Mouse (Mus musculus): Measurements from ENCODE around the gene 4930555G01Rik. TPM values are rescaled to one million over a fixed set of nuclear protein-coding genes. Genes with fewer than 3 reads are reported as not detected.
A peak's percentile ranks its signal among the peaks of the same experiment; 100 is the strongest.
"Not testable (repeated sequence)": the region's sequence is repeated elsewhere in the genome, so short reads cannot be mapped to it uniquely, and the experiment has no call there.

4930555G01Rik gene
- not detected in 2 replicates for polyA plus RNA-seq (2014; fragmentation: Nextera tagmentation; extraction: Ambion mirVana)

DNA sequence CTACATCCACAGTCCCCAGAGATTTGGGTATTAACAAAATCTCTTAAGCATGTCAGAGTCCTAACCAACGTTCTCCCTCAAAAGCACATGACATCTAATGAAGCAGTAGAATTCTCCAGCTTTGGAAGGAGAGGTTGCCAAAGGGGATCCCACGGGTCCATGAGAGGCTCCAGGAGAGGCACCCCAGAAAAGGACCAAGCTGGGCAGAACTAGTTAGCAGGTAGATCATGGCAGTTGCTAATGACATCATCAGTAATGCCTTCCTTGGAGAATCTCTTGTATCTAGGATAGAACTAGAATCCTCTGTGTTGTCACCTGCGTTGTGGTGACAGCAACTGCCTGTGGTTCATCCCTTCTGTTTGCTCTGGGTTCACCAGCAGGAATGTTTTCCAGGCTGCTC is at the start of gene 4930555G01Rik:
Gene 4930555G01Rik, plus strand, starts transcription at position 301 of the 400 bp plus-strand sequence.
- not testable (repeated sequence) for H3K4me2 ChIP-seq (ENCODE audit: low read depth, low read length, severe bottlenecking); H3K36me3 ChIP-seq (ENCODE audit: control insufficient read depth, insufficient read depth, low read length); H3K27ac ChIP-seq (ENCODE audit: low read depth, low read length); H3K4me1 ChIP-seq (replicated peaks; ENCODE audit: control insufficient read depth, insufficient read depth, low read length); H3K9me3 ChIP-seq (ENCODE audit: control insufficient read depth, low read length); ATAC-seq (replicated peaks; ENCODE audit: low FRiP score); H3K27me3 ChIP-seq (ENCODE audit: control insufficient read depth, insufficient read depth, low read length); DNase-seq (ENCODE audit: low spot score); H3K4me3 ChIP-seq (ENCODE audit: low read depth, low read length); H3K9ac ChIP-seq (ENCODE audit: low read length)
- WGBS, result no CpG with 5 or more reads among the region's 3 CpGs

DNA sequence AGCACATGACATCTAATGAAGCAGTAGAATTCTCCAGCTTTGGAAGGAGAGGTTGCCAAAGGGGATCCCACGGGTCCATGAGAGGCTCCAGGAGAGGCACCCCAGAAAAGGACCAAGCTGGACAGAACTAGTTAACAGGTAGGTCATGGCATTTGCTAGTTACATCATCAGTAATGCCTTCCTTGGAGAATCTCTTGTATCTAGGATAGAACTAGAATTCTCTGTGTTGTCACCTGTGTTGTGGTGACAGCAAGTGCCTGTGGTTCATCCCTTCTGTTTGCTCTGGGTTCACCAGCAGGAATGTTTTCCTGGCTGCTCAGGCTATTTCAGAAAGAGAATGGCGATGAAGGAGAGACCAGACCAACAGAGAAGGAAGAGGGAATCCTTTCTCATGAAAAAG is 34.8 kb upstream of the 4930555G01Rik start, which contains the start of gene Gm3298:
Gene Gm3298, plus strand, starts transcription at position 301 of the 400 bp plus-strand sequence.
- WGBS, result 88% methylated on average over 1 of the region's 2 CpGs
- not testable (repeated sequence) for ATAC-seq (replicated peaks; ENCODE audit: low FRiP score)

GRCm38 (mm10) chr14:5070611-5071490 is 20.4 kb downstream of the 4930555G01Rik start, which contains the start of gene Gm8281:
Gm8281 (plus strand) TSS chr14:5071040.
- H3K9me3 ChIP-seq (ENCODE audit: control insufficient read depth, low read length); H3K27me3 ChIP-seq (ENCODE audit: control insufficient read depth, insufficient read depth, low read length); H3K27ac ChIP-seq (ENCODE audit: low read depth, low read length); ATAC-seq (replicated peaks; ENCODE audit: low FRiP score); H3K4me1 ChIP-seq (replicated peaks; ENCODE audit: control insufficient read depth, insufficient read depth, low read length); H3K36me3 ChIP-seq (ENCODE audit: control insufficient read depth, insufficient read depth, low read length): not testable (repeated sequence)
- Histone ChIP-seq H3K4me2 (ENCODE audit: low read depth, low read length, severe bottlenecking) (peak within 1 kb of the TSS; percentile 46), H3K4me3 (ENCODE audit: low read depth, low read length) (peak within 1 kb of the TSS; percentile 36), H3K9ac (ENCODE audit: low read length) (peak within 1 kb of the TSS; percentile 61)
- 5% methylated on average over 17 of the region's 63 CpGs for WGBS
- peak; percentile 64 for DNase-seq (ENCODE audit: low spot score)

More for the DNA sequence above, 34.8 kb upstream of the 4930555G01Rik start, which contains the start of gene Gm3298:
- H3K27me3 ChIP-seq (ENCODE audit: control insufficient read depth, insufficient read depth, low read length); DNase-seq (ENCODE audit: low spot score); H3K4me1 ChIP-seq (replicated peaks; ENCODE audit: control insufficient read depth, insufficient read depth, low read length); H3K4me3 ChIP-seq (ENCODE audit: low read depth, low read length); H3K27ac ChIP-seq (ENCODE audit: low read depth, low read length); H3K4me2 ChIP-seq (ENCODE audit: low read depth, low read length, severe bottlenecking); H3K36me3 ChIP-seq (ENCODE audit: control insufficient read depth, insufficient read depth, low read length); H3K9ac ChIP-seq (ENCODE audit: low read length); H3K9me3 ChIP-seq (ENCODE audit: control insufficient read depth, low read length): not testable (repeated sequence)

Other genes starting within 250 kb of the 4930555G01Rik start
- not detected in 2 replicates for gene Gm3269, start 212.5 kb upstream of the 4930555G01Rik start, polyA plus RNA-seq (2014; fragmentation: Nextera tagmentation; extraction: Ambion mirVana)
- gene Gm3264, start 195.1 kb upstream of the 4930555G01Rik start, polyA plus RNA-seq (2014; fragmentation: Nextera tagmentation; extraction: Ambion mirVana), result 0.53 and 0.75 TPM in 2 replicates
- gene Gm3278, start 158.2 kb upstream of the 4930555G01Rik start, polyA plus RNA-seq (2014; fragmentation: Nextera tagmentation; extraction: Ambion mirVana), result not detected in 2 replicates
- gene Gm8297, start 66.7 kb upstream of the 4930555G01Rik start, polyA plus RNA-seq (2014; fragmentation: Nextera tagmentation; extraction: Ambion mirVana), result not detected in 2 replicates
- not detected in 2 replicates for gene Gm3298, start 34.7 kb upstream of the 4930555G01Rik start, polyA plus RNA-seq (2014; fragmentation: Nextera tagmentation; extraction: Ambion mirVana)
- gene Gm8281, start 20.4 kb downstream of the 4930555G01Rik start, polyA plus RNA-seq (2014; fragmentation: Nextera tagmentation; extraction: Ambion mirVana), result 2.2 and 2.6 TPM in 2 replicates
- gene Gm8279, start 80.9 kb downstream of the 4930555G01Rik start, polyA plus RNA-seq (2014; fragmentation: Nextera tagmentation; extraction: Ambion mirVana), result not detected in 2 replicates
- not detected in 2 replicates for gene Gm3317, start 113.9 kb downstream of the 4930555G01Rik start, polyA plus RNA-seq (2014; fragmentation: Nextera tagmentation; extraction: Ambion mirVana)
- not detected in 2 replicates for gene Gm8271, start 135.2 kb downstream of the 4930555G01Rik start, polyA plus RNA-seq (2014; fragmentation: Nextera tagmentation; extraction: Ambion mirVana)
- gene Gm3526, start 210.0 kb downstream of the 4930555G01Rik start, polyA plus RNA-seq (2014; fragmentation: Nextera tagmentation; extraction: Ambion mirVana), result not detected in 2 replicates

All from forebrain, embryonic 11.5 days (tissue).